Mouse (Mus musculus): Measurements from ENCODE around the gene Bysl. TPM values are rescaled to one million over a fixed set of nuclear protein-coding genes. Genes with fewer than 3 reads are reported as not detected.
A peak's percentile ranks its signal among the peaks of the same experiment; 100 is the strongest.

The Bysl gene
- total RNA-seq, 1 experiment, result 51.8 TPM

DNA sequence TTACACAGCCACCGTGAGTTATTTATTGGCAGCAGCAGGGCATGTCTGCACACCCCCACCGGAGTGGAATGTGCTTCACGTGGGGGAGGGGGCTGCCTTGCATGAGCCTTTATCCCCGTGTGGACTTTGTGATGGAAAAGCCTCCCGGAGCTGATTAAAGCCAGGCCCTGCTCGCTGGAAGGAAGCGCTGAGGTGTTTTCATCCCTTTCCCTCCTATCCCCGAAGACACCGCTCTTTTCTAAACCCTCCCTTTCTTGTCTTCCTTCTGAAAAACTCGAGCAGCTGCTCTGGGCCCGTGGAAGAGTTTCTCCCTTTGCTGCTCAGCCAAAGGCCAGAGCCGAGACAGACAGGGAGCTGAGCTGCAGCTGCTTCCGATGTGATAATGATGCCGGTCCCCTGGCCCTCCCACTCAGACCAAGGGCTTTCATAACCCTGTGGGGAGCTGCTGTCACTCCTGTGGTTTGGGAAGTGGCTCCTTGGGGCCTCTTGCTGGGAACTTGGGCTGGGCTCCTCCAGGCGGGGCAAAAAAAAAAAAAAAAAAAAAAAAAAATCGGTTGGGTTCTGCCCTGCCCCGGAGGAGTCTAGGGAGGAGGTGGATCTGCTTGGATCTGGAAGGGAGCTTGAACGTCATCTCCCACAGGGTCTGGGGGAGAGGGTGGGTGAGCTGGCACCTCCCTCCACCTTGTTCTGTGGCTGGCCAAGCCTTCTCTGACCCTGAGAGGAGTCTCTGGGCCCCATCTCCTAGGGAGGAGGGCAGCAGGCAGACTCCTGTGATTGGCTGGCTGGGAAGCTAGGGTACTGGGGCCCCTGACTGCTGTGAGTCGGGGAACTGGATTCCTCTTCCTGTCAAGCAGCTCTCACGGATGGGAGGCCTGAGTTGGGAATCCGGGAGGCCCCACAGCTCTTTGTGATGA, 15.8 kb downstream of the Bysl start:
- H3K27ac ChIP-seq (ENCODE audit: insufficient read depth, low read depth, low read length, poor library complexity, severe bottlenecking), result peak overlapping the region; percentile 49; the same call in 1 of the 2 replicates
- H3K9me3 ChIP-seq (ENCODE audit: control insufficient read depth, insufficient read depth, low read depth, low read length), result no peaks in the 10 kb centered on the region
- peak overlapping the region; percentile 75 to 92 for H3K4me3 ChIP-seq (ENCODE audit: insufficient read depth in 1 of 2, low read depth in 1 of 2, low read length in 2 of 2, poor library complexity in 1 of 2, severe bottlenecking in 1 of 2)
- H3K4me1 ChIP-seq (ENCODE audit: control insufficient read depth in 2 of 2, insufficient read depth in 2 of 2, low read length in 2 of 2, poor library complexity in 1 of 2), result peaks cover 19 to 22% of the 10 kb centered on the region in 2 experiments
- TF ChIP-seq HCFC1 (IDR thresholded peaks at IDR 0.05; ENCODE audit: borderline replicate concordance, insufficient read depth, low read length), result no peak
- TF ChIP-seq ZC3H11A (IDR thresholded peaks at IDR 0.05; ENCODE audit: borderline replicate concordance, low read depth, low read length), result no peak
- TF ChIP-seq CHD2 (IDR thresholded peaks at IDR 0.05; ENCODE audit: low read depth, low read length), result no peak
- TF ChIP-seq ZNF384 (IDR thresholded peaks at IDR 0.05; ENCODE audit: low read depth, low read length), result peak; percentile 96
- peak; percentile 51 for DNase-seq (ENCODE audit: low read depth, low spot score)
- peaks cover 21% of the 10 kb centered on the region for H3K36me3 ChIP-seq (ENCODE audit: control insufficient read depth, insufficient read depth, low read length, poor library complexity, severe bottlenecking)
- in situ Hi-C loops (cut with MboI; ENCODE audit: low sequenced_read_pairs in 2 of 2, unreplicated experiment in 2 of 2), result no loop called here
- peak overlapping the region; percentile 23; the same call in 1 of the 2 replicates for H3K9ac ChIP-seq (ENCODE audit: insufficient read depth, low read depth, low read length, poor library complexity, severe bottlenecking)

DNA sequence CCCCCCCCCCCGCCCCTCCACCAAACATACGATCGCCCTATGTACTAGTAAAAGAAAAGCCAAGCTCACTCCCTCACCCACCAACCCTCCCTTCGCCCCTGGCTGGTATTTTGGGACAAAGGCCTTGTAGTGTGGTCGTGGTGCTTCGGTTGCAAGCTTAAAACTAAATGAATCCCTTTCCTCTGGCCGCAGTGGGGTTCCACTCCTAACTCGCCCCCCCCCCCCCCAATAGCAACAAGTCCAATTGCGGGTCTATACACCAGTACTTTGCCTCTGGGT, 16.4 kb downstream of the Bysl start:
- peak overlapping the region; percentile 6; the same call in 1 of the 2 replicates for H3K9ac ChIP-seq (ENCODE audit: insufficient read depth, low read depth, low read length, poor library complexity, severe bottlenecking)
- H3K27ac ChIP-seq (ENCODE audit: insufficient read depth, low read depth, low read length, poor library complexity, severe bottlenecking), result peak overlapping the region; percentile 49; the same call in 1 of the 2 replicates
- H3K9me3 ChIP-seq (ENCODE audit: control insufficient read depth, insufficient read depth, low read depth, low read length), result no peaks in the 10 kb centered on the region
- no peak for TF ChIP-seq CHD2 (IDR thresholded peaks at IDR 0.05; ENCODE audit: low read depth, low read length)
- TF ChIP-seq ZC3H11A (IDR thresholded peaks at IDR 0.05; ENCODE audit: borderline replicate concordance, low read depth, low read length), result no peak
- TF ChIP-seq ZNF384 (IDR thresholded peaks at IDR 0.05; ENCODE audit: low read depth, low read length), result no peak
- no peak for TF ChIP-seq MAFK (IDR thresholded peaks at IDR 0.05; ENCODE audit: insufficient read depth, low read depth, low read length)
- TF ChIP-seq HCFC1 (IDR thresholded peaks at IDR 0.05; ENCODE audit: borderline replicate concordance, insufficient read depth, low read length), result no peak
- H3K36me3 ChIP-seq (ENCODE audit: control insufficient read depth, insufficient read depth, low read length, poor library complexity, severe bottlenecking), result peaks cover 21% of the 10 kb centered on the region
- in situ Hi-C loops (cut with MboI; ENCODE audit: low sequenced_read_pairs in 2 of 2, unreplicated experiment in 2 of 2), result no loop called here
- H3K4me3 ChIP-seq (ENCODE audit: insufficient read depth in 1 of 2, low read depth in 1 of 2, low read length in 2 of 2, poor library complexity in 1 of 2, severe bottlenecking in 1 of 2), result peak overlapping the region; percentile 75 to 92
- H3K4me1 ChIP-seq (ENCODE audit: control insufficient read depth in 2 of 2, insufficient read depth in 2 of 2, low read length in 2 of 2, poor library complexity in 1 of 2), result peaks cover 19% of the 10 kb centered on the region in 2 experiments
- DNase-seq (ENCODE audit: low read depth, low spot score), result no peak

DNA sequence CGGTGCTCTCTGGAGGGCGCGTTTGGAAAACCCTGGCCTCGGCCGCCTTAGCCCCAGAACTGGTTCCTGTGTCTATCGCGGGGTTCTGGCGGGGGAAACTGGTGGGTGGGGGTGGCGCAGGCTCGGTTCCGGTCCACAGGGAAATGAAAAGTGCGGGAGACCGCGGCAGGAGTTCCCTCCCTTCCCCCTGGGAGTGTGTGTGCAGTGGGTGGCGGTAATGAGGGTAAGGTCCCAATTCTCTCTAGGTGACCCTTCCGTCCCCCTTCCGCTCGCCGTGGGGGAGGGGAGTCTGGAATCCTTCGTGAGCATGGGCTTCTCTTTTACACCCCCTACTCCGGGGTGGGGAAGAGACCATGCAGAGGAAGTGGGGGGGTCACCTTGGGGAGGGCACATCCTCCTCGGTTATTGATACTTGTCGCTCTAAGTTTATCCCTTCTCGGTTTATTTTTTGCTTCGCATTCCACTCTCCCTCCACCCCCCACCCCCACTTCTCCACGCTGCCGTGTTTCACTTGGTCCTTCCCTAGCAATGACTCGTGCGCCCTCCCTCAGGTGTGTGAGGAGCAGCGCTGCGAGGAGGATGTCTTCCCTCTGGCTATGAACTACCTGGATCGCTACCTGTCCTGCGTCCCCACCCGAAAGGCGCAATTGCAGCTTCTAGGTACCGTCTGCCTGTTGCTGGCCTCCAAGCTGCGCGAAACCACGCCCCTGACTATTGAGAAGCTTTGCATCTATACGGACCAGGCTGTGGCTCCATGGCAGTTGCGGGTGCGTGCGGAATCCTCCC, 16.9 kb downstream of the Bysl start:
- Histone ChIP-seq H3K27ac (ENCODE audit: insufficient read depth, low read depth, low read length, poor library complexity, severe bottlenecking) (peak overlapping the region; percentile 27; the same call in 1 of the 2 replicates), H3K9ac (ENCODE audit: insufficient read depth, low read depth, low read length, poor library complexity, severe bottlenecking) (peak overlapping the region; percentile 57), H3K9me3 (ENCODE audit: control insufficient read depth, insufficient read depth, low read depth, low read length) (no peaks in the 10 kb centered on the region), H3K36me3 (ENCODE audit: control insufficient read depth, insufficient read depth, low read length, poor library complexity, severe bottlenecking) (peaks cover 17% of the 10 kb centered on the region), H3K4me1 (ENCODE audit: control insufficient read depth in 2 of 2, insufficient read depth in 2 of 2, low read length in 2 of 2, poor library complexity in 1 of 2) (peaks cover 19 to 21% of the 10 kb centered on the region in 2 experiments), H3K4me3 (ENCODE audit: insufficient read depth in 1 of 2, low read depth in 1 of 2, low read length in 2 of 2, poor library complexity in 1 of 2, severe bottlenecking in 1 of 2) (peak overlapping the region; percentile 75 to 92)
- in situ Hi-C loops (cut with MboI; ENCODE audit: low sequenced_read_pairs in 2 of 2, unreplicated experiment in 2 of 2), result no loop called here
- no peak for DNase-seq (ENCODE audit: low read depth, low spot score)
- TF ChIP-seq CHD2 (IDR thresholded peaks at IDR 0.05; ENCODE audit: low read depth, low read length) (no peak), ZNF384 (IDR thresholded peaks at IDR 0.05; ENCODE audit: low read depth, low read length) (no peak), ZC3H11A (IDR thresholded peaks at IDR 0.05; ENCODE audit: borderline replicate concordance, low read depth, low read length) (no peak), MAFK (IDR thresholded peaks at IDR 0.05; ENCODE audit: insufficient read depth, low read depth, low read length) (no peak), HCFC1 (IDR thresholded peaks at IDR 0.05; ENCODE audit: borderline replicate concordance, insufficient read depth, low read length) (no peak)

DNA sequence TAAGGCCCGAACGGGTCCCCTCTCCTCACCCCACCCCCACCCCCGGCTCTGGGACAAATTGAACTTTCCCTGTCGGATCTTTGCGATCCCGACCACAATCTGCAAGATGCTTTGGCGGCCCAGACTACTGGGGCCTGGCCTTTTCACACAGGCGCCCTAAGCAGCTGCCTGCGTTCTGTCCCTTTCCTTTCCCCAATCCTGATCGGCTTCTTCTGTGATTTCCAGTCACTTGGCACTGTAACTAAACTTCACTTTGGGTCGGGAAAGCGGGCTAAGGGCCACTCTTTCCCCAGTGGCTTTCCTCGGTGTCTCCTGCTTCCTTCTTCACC, 17.5 kb downstream of the Bysl start:
- peaks cover 19 to 21% of the 10 kb centered on the region in 2 experiments for H3K4me1 ChIP-seq (ENCODE audit: control insufficient read depth in 2 of 2, insufficient read depth in 2 of 2, low read length in 2 of 2, poor library complexity in 1 of 2)
- in situ Hi-C loops (cut with MboI; ENCODE audit: low sequenced_read_pairs in 2 of 2, unreplicated experiment in 2 of 2), result no loop called here
- H3K4me3 ChIP-seq (ENCODE audit: insufficient read depth in 1 of 2, low read depth in 1 of 2, low read length in 2 of 2, poor library complexity in 1 of 2, severe bottlenecking in 1 of 2), result peak overlapping the region; percentile 75 to 92
- H3K36me3 ChIP-seq (ENCODE audit: control insufficient read depth, insufficient read depth, low read length, poor library complexity, severe bottlenecking), result peaks cover 13% of the 10 kb centered on the region
- no peak for TF ChIP-seq ZNF384 (IDR thresholded peaks at IDR 0.05; ENCODE audit: low read depth, low read length)
- no peak for TF ChIP-seq CHD2 (IDR thresholded peaks at IDR 0.05; ENCODE audit: low read depth, low read length)
- no peak for TF ChIP-seq HCFC1 (IDR thresholded peaks at IDR 0.05; ENCODE audit: borderline replicate concordance, insufficient read depth, low read length)
- TF ChIP-seq ZC3H11A (IDR thresholded peaks at IDR 0.05; ENCODE audit: borderline replicate concordance, low read depth, low read length), result no peak
- TF ChIP-seq MAFK (IDR thresholded peaks at IDR 0.05; ENCODE audit: insufficient read depth, low read depth, low read length), result no peak
- H3K9me3 ChIP-seq (ENCODE audit: control insufficient read depth, insufficient read depth, low read depth, low read length), result no peaks in the 10 kb centered on the region
- H3K9ac ChIP-seq (ENCODE audit: insufficient read depth, low read depth, low read length, poor library complexity, severe bottlenecking), result peak overlapping the region; percentile 57
- no peak for DNase-seq (ENCODE audit: low read depth, low spot score)
- peak overlapping the region; percentile 27; the same call in 1 of the 2 replicates for H3K27ac ChIP-seq (ENCODE audit: insufficient read depth, low read depth, low read length, poor library complexity, severe bottlenecking)

Data from ES-E14 (cell line).